Mouse (Mus musculus): ENCODE results near the gene Pde9a.

Pde9a gene

DNA sequence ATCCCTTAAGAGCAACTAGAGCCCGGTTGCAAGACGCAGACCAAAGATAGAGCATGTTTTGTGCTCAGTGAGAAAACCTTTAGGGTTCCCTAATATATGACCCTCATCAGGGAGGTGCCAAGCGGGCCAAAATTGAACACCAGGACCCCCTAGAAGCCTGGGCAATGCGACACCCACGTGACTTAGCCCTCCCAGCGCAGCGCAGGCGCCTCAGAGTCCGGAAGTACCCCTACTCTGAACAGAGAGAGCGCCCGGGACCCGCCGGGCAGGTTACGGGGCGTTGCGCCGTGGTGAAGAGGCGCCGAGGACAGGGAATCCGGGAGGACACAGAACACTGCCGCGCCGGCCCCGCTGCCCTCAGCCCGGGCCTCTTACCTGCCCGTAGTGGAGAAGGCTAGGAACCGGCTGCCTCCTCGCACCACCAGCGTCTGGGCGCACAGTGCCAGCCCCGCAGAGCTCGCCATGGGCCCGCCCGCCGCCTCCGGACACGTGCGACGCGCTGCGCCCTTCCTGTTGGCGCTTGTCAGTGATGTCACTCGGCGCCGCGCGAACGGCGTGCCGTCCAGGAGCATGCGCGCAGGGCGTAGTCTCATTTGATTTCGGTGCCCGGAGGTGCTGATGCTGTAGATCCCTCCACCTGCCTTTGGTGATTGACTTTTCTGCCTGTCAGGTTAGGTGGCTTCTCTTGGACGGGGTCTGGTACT is 125.9 kb downstream of the Pde9a start:
- peak; percentile 93 for DNase-seq (ENCODE audit: extremely low spot score)

GRCm38 (mm10) chr17:31512593-31512992 is 126.6 kb downstream of the Pde9a start:
- DNase-seq (ENCODE audit: extremely low spot score) = no peak

DNA sequence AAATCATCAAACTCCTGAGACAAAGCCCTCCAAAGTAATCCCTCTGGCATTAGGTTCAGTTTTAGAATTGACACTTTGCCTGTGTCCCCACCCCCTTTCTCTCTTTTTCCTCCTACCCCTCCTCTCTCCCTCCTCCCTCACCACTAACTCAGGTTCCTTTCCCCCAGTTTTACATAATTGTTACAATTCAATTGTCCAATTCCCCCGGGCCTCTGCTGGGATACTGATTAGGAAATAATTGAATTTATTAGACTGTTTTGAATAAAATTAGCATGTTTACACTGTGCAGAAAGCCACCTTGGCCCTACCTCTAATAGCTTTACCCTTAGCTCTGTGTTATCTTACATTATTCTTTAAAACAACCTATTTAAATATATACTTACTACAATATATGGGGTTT is 128.7 kb downstream of the Pde9a start:
- DNase-seq (ENCODE audit: extremely low spot score) = no peak

DNA sequence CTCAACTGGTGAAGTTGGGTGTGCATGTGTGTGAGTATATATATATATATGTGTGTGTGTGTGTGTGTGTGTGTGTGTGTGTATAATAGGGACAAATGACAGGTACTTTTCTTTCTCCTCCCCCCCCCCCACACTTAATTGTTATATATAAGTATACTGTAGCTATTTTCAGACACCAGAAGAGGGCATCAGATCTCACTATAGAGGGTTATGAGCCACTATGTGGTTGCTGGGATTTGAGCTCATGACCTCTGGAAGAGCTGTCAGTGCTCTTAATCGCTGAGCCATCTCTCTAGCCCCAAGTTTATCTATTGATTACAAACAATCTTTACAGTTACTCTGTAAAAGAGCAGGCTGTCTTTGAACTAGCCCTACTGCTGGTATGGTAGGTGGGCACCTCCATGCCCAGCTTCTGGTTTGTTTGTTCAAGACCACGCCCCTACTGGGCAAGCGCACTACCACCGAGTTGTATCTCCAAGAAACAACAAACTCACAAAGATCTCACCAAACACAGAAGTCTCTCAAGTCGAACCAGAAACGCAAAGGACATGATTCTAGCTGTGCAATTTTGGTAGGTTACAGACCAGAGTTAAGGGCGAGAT is 133.4 kb downstream of the Pde9a start:
- DNase-seq (ENCODE audit: extremely low spot score) = no peak

DNA sequence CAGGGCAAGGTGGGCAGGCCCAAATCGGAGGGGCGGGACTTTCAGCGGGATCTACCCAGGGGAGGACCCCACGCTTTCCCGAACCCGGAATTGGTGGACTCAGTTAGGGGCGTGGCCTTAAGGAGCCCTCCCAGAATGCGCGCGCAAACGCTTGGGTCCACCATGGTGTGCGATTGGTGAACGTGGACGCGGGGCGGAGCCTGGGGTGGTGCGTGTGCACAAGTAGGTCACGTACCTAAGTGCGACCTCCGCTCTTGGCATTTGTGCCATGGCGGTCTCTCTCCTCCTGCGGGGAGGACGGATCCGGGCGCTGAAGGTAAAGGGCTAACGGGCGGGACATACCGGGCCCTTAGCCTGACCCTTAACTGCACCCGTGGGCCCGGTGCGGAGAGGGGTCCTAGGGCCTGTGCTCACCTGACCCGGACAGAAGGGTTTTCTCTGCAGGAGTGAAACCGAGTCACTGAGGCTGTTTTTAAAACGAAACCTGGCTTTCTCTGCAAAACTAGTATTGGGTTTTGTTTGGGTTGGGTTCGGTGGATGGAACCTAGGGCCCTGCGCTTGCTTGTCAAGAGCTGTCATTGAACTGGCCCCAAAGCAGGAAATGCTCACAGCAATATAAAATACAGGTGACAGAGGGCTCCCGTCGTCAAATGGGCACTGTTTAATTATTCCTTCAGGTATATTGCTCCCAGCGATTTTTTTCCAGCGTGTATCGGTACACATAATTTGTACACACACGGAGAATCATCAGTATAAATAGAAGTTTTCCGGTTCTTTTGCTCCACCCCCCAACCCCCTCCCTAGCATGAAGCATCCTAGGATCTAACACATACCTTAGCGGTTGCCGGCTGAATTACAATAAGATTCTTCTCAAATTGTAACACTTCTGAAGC is 134.2 kb downstream of the Pde9a start, which contains the start of the genes Wdr4 and Ndufv3:
Wdr4 (minus strand) TSS at position 35 of the 893 bp plus-strand sequence.
Ndufv3 (plus strand) TSS at position 170 of the 893 bp plus-strand sequence.
- peak; percentile 96 for DNase-seq (ENCODE audit: extremely low spot score)

DNA sequence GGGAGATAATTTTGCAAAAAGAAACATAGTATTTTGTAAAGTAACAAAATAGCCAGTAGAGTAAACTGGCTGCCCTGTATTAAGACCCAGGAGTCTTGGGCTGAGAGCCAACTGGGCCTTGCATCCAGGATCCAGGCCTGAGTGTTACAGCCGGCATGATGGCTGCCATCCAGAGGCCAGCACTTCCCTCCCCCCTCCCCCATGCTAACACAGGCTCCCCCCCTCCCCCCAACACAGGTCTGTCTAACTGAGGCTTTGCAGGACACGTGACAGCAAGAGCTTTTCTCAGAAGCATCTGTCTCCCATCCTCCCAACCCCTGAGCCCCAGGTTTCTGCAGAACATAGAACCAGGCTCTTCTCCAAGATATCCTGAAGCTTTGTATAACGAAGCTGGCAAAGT is 134.9 kb downstream of the Pde9a start:
- peak; percentile 28 for DNase-seq (ENCODE audit: extremely low spot score)

GRCm38 (mm10) chr17:31521948-31522347 is 135.9 kb downstream of the Pde9a start:
- no peak for DNase-seq (ENCODE audit: extremely low spot score)

DNA sequence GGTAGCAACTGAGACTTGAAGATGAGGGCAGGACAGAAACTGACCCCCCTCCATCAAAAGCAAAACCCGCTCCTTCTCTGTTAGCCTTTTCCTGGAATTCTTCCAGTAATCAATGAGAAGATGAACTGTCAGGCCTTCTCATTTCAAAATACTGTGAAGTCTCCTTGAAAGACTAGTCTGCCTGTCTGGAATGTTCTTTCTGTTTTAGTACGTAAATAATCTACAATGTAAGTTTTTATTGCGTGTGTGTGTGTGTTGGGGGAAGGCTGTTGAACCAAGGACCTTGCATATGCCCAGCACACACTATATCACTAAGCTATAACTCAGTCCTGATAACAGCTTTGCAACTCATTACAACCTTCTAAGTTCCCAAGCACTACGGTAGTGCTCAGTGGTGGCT is 139.1 kb downstream of the Pde9a start:
- no peak for DNase-seq (ENCODE audit: extremely low spot score)

GRCm38 (mm10) chr17:31525816-31526215 is 139.8 kb downstream of the Pde9a start:
- no peak for DNase-seq (ENCODE audit: extremely low spot score)

Measured in embryo, embryonic 9.5 days (tissue).